Mouse (Mus musculus) lung, postnatal 4 days (tissue): ENCODE data around the gene Gnaq.
"Not testable (repeated sequence)": the region's sequence is repeated elsewhere in the genome, so short reads cannot be mapped to it uniquely, and the experiment has no call there.

Experiments
- DNase-seq, 2 experiments: peaks; one replicate each; pipeline ENCODE4 v3.0.0; 2021

The Gnaq gene

GRCm38 (mm10) chr19:16149094-16149493 lies 16.5 kb downstream of the Gnaq start:
- DNase-seq, result no peak

GRCm38 (mm10) chr19:16150328-16150727 lies 17.7 kb downstream of the Gnaq start:
- no peak for DNase-seq

GRCm38 (mm10) chr19:16153851-16154250 lies 21.2 kb downstream of the Gnaq start:
- no peak for DNase-seq

- no peak for DNase-seq
Observed at GRCm38 (mm10) chr19:16154480-16154879, 21.8 kb downstream of the Gnaq start.

DNA sequence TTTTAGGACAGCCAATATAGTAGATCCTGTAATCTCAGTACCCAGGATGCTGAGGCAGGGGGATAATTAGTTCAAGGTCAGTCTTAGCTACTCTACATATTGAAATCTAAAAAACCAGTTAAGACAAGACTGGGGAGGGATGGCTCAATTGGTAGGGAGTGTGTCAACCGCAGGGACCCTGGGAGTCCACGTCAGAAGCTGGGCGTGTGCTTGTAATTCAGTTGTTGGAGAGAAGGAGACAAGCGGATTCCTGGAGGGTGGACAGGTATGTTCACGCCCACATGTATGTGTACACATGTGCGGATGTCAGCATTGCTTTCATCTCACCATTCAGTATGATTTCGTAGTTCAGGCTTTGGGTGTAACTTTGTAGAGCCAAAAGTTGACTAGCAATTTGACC lies 24.5 kb downstream of the Gnaq start:
- no peak for DNase-seq

GRCm38 (mm10) chr19:16160759-16161158 lies 28.1 kb downstream of the Gnaq start:
- peak in 1 of 2 experiments; percentile 40 for DNase-seq

- no peak for DNase-seq
Observed at GRCm38 (mm10) chr19:16161222-16161621, 28.6 kb downstream of the Gnaq start.

DNA sequence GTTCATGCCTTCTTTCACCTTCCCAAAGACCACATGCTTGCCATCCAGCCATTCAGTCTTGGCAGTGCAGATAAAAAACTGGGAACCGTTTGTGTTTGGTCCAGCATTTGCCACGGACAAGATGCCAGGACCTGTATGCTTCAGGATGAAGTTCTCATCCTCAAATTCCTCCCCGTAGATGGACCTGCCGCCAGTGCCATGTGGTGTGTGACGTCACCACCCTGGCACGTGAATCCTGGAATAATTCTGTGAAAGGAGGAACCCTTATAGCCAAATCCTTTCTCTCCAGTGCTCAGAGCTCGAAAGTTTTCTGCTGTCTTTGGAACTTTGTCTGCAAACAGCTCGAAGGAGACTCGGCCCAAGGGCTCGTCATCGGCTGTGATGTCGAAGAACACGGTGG lies 31.8 kb downstream of the Gnaq start:
- not testable (repeated sequence) for DNase-seq

- DNase-seq, result no peak
Observed at GRCm38 (mm10) chr19:16167185-16167584, 34.6 kb downstream of the Gnaq start.

DNA sequence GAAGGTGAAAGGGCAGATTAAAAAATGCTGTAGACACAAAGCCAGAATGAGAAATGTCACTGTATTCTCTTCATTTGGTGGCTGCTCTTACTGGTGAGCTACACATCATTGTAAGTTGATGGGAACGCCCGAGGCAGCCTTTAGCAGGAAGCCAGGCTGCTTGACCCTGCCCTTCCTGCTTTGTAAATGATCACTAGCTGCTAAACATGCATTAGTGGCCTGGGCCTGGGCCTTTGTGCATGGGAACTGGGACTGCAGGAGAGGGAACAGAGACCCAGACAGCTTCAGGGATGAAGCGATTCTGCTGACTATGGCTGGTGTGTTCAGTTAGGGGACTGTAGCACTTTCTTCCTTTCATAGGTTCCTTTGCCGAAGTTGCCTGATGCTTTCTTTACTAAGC lies 35.6 kb downstream of the Gnaq start:
- peak; percentile 48 to 76 for DNase-seq

- DNase-seq, result peak; percentile 51 to 73
Observed at GRCm38 (mm10) chr19:16168653-16169198, 36.1 kb downstream of the Gnaq start.

GRCm38 (mm10) chr19:16170724-16171123 lies 38.1 kb downstream of the Gnaq start:
- DNase-seq, result no peak

GRCm38 (mm10) chr19:16173721-16174120 lies 41.1 kb downstream of the Gnaq start:
- DNase-seq, result no peak

GRCm38 (mm10) chr19:16176426-16176825 lies 43.8 kb downstream of the Gnaq start:
- no peak for DNase-seq

DNA sequence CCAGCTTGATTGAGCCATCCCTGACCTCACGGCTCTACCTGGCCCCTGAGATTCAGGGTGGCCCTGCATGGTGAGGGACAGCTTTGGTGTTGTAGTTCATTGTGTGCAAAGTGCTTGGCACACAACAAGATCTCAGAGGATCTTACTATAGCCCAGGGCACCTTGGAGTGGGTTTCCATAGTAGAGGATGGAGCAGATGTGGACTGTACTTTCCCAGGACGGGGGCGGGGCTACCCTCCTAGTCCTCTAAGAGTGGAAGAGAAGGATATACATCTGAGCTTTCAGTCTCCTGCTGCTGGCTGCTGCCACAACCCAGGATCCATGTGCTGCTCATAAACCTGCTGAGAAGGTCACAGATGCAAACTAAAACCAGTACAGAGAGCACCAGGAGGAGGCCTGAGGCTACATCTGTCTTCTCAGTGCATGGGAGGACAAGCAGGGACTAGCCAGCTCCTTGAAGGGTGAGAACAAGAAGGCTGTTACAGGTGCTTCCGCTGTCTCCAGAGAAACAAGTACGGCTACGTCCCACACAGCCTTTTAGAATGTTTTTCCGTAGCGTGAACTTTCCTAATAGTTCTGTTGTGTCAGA lies 44.6 kb downstream of the Gnaq start:
- no peak for DNase-seq

- no peak for DNase-seq
Observed at GRCm38 (mm10) chr19:16181258-16181657, 48.6 kb downstream of the Gnaq start.

- no peak for DNase-seq
Observed at GRCm38 (mm10) chr19:16181852-16182475, 49.3 kb downstream of the Gnaq start.

- DNase-seq, result no peak
Observed at GRCm38 (mm10) chr19:16183592-16184365, 51.1 kb downstream of the Gnaq start.

- no peak for DNase-seq
Observed at GRCm38 (mm10) chr19:16186984-16187383, 54.4 kb downstream of the Gnaq start.

GRCm38 (mm10) chr19:16187952-16188351 lies 55.3 kb downstream of the Gnaq start:
- DNase-seq, result no peak

- DNase-seq, result no peak
Observed at GRCm38 (mm10) chr19:16189066-16189765, 56.6 kb downstream of the Gnaq start.

DNA sequence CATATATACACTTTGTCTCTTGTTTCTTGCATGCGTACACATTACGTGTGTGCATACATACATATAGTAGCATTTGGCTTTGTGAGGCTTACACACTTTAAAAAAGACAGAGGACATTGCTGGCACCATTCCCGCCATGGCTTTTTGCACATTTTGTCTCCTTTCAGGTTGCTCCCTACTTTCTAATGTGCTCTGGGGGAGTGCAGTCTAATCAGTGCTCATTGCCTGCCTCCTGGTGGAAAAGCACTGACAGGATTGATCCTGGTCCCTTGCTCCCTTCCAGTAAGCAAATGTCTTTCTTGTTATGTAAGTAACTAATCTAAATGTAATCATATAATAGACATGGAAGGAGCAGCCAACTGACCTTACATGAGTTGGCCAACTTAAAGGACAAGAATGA lies 65.5 kb downstream of the Gnaq start:
- no peak for DNase-seq

DNA sequence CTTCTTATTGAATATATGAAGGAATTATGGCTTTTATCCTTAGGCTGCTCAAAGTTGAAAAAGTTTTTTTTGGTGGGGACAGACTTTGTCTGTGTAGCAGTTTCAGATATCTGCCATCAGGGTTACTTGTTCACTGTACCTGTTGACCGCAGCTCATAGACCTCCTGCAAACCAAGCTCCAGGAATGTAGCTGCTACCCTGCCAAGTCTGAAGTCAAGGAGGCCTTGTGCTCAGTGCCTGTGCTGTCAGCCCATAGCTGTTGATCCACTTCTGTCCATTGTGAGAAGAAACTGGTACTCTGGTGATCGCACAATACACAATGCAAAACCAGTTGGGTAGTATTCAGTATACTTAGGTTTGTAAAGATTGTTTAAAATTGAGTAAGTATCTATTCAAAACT lies 68.7 kb downstream of the Gnaq start:
- peak in 1 of 2 experiments; percentile 51 for DNase-seq
